Mouse (Mus musculus): ENCODE results near the gene Inpp5k. TPM values are rescaled to one million over a fixed set of nuclear protein-coding genes. Genes with fewer than 3 reads are reported as not detected.
"Not testable (repeated sequence)": the region's sequence is repeated elsewhere in the genome, so short reads cannot be mapped to it uniquely, and the experiment has no call there.

Gene Inpp5k
- total RNA-seq, 1 experiment from 2014 or later, result 68.4 TPM

DNA sequence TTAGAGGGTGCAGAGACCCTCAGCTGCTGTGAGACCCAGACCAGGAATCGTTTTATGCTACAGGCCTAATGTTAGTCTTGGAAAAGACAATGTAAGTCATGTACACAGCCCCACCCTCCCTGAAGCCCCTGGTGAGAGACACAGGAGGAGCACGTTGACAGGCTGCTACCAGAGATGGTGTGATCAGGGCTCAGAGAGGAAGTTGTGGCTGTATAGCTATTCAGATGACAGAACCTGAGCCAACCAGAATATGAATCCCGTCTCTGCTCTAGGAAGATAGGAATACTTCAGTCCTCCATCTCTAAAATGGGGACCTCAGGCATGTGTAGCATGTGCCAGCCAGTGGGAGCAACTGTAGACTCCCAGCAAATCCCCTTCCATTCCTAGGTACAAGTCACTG is 37.8 kb downstream of the Inpp5k start:
- no peak for ATAC-seq (replicated peaks; ENCODE audit: insufficient number of reproducible peaks, low FRiP score, low TSS enrichment, poor library complexity, severe bottlenecking)

DNA sequence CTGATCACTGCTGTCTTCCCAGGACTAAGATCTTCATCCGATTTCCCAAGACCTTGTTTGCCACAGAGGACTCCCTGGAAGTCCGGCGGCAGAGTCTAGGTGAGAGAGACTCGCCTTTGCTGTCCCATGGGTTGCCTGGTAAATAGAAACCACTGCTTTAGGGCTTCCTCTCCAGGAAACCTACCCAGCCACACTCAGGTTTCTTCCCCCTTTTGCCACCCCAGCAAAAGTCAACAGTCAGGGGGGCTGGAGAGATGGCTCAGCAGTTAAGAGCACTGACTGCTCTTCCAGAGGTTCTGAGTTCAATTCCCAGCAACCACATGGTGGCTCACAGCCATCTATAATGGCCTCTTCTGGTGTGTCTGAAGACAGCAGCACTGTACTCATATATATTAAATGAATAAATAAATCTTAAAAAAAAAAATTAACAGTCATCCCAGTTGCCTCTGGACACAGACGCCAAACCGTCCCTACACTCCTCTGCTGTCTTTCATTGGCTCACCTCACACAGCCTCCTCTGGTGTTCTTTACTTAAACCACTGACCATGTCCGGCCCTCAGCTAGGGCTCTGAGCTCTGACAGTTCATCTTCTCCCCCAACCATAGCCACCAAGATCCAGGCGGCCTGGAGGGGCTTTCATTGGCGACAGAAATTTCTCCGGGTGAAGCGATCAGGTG is 38.5 kb downstream of the Inpp5k start:
- ATAC-seq (replicated peaks; ENCODE audit: insufficient number of reproducible peaks, low FRiP score, low TSS enrichment, poor library complexity, severe bottlenecking), result no peak

DNA sequence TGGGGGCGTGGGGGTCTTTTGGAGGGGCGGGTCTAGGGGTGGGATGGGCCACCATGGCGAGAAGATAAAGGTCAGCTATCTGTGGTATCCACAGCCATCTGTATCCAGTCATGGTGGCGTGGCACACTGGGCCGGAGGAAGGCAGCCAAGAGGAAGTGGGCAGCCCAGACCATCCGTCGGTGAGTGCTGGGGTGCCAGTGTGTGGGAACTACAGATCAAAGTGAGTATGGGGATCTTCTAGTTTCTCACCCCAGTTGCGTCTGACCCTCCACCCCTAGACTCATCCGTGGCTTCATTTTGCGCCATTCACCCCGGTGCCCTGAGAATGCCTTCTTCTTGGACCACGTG is 39.0 kb downstream of the Inpp5k start:
- 0 out of 2 replicates have a peak, but pooled peaks have one; percentile 37 for ATAC-seq (replicated peaks; ENCODE audit: insufficient number of reproducible peaks, low FRiP score, low TSS enrichment, poor library complexity, severe bottlenecking)

DNA sequence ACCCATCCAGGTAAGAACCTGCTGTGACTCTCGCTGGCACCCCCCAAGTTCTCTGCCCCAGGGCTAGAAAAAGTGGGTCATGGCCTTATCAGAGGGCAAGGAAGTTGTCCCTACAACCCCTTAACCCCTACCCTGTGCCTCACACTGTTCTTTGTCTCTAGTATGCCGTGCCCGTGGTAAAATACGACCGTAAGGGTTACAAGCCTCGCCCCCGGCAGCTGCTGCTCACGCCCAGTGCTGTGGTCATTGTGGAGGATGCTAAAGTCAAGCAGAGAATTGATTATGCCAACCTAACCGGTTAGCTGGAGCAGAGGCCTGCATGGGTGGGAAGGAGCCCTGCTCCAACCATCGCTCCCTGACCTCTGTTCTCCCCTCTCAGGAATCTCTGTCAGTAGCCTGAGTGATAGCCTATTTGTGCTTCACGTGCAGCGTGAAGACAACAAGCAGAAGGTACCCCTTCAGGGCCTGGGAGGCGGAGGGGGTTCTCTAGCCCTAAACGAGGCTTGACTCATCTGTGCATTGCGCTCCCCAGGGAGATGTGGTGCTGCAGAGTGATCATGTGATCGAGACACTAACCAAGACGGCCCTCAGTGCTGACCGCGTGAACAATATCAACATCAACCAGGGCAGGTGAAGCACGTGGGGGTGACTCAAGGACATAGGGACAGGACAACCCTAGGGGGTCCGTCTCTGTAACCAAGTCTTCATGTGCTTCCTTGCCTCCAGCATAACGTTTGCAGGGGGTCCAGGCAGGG is 40.8 kb downstream of the Inpp5k start:
- ATAC-seq (replicated peaks; ENCODE audit: insufficient number of reproducible peaks, low FRiP score, low TSS enrichment, poor library complexity, severe bottlenecking), result no peak

DNA sequence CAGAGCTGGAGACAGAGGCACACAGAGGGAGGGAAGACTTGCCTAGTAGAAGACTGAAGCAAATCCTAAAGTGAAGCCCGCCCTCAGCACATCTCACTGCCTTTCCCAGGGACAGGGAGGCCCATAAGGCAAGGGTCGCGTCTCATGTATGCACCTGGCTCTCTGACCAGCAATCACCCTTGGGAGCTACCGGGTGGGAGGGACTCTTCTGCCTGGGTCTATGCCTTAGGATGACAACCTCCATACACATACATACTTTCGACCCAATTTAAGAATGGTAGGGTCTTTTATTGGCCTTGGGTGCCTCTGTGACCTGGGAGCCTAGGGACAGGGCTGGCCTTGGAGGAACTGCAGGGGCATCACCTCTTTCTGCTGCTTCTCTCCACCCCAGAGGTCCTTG is 42.6 kb downstream of the Inpp5k start:
- ATAC-seq (replicated peaks; ENCODE audit: insufficient number of reproducible peaks, low FRiP score, low TSS enrichment, poor library complexity, severe bottlenecking), result no peak

DNA sequence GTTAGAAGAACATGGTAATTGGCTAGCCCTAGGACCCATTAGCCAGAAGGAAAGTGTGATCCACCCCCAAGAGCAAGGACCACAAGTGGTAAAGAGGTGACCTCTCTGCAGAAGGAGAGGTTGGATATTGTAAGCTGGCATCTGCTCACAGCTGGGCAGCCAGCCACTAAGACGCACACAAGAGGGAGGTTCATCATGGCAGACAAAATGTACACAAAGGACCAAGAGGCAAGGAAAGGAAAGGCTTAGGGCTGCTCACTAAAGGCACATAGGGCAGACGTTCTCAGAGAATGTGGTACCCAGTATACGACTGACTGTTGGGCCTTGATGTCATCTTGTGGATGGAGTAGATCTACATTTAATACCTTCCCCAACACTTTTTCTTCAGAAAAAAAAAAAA is 44.1 kb downstream of the Inpp5k start:
- no peak for ATAC-seq (replicated peaks; ENCODE audit: insufficient number of reproducible peaks, low FRiP score, low TSS enrichment, poor library complexity, severe bottlenecking)

DNA sequence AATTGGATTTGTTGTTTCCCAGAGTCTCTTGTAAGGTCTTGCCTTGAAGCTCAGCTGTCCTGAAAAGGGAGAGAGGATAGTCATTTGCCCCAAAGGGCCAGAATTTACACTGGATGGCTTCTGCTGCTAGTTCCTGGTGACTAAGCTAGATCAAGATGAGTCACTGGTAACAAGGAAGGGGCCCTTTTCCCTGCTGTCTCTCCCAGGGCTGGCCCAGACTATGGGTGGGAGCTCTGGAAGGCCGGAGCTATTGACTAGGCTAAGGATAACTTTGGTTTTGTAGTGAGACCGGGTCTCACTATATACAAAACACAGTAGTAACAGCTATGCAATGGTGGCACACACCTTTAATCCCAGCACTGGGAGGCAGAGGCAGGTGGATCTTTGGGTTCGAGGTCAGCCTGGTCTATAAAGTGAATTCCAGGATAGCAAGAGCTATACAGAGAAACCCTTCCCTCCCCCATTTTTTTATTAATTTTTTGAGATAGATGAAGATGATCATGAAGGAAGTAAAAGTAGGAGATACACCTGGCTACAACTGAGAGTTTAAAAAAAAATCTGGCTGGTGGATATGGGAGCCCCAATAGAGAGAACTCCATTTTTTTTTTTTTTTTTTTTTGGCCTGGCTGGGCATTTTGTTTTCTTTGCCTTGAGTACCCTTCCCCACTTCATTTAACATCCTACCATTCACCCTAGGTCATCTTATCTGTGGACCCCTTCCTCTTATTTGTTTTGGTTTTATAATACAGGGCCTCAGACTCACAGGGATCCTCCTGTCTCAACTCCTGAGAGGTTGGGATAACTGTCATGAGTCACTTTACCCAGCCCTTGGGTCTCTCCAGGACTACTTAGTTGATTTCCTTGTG is 47.3 kb downstream of the Inpp5k start:
- ATAC-seq (replicated peaks; ENCODE audit: insufficient number of reproducible peaks, low FRiP score, low TSS enrichment, poor library complexity, severe bottlenecking), result 0 out of 2 replicates have a peak, but pooled peaks have one; percentile 11

DNA sequence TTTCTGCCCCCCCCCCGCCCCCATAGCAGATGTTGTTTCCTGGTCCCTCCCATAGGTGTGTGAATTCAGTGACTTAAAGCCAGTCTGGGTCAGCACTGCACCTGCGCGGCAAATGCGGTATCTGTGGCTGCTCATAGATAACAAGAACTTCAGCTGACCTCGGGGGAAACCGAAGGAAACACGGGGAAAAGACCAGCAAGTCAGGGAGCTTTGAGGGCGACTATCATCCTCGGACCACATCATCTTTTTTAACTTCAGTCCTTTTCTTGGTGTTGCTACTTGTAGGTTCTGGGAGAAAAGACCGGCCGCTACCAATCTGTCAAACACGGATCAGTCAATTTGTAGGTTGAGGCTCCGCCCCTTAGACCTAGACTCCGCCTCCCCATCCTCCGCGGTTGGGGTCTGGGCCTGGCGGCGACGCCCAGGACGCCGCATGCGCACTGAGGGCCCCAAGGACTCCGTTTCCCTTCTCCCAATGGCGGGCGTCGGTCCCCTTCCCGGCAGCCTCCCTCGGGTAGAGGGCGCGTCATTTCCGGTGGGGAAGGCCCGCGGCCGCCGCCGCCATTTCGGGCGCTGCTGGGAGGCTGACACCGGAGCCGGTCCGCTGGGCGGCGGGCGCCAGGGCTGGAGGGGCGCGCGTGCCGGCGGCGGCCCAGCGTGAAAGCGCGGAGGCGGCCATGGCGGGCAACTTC is 48.1 kb downstream of the Inpp5k start, which contains the start of gene Crk:
Crk (plus strand) TSS at position 513 of the 692 bp plus-strand sequence.
- ATAC-seq (replicated peaks; ENCODE audit: insufficient number of reproducible peaks, low FRiP score, low TSS enrichment, poor library complexity, severe bottlenecking), result peak; percentile 87

DNA sequence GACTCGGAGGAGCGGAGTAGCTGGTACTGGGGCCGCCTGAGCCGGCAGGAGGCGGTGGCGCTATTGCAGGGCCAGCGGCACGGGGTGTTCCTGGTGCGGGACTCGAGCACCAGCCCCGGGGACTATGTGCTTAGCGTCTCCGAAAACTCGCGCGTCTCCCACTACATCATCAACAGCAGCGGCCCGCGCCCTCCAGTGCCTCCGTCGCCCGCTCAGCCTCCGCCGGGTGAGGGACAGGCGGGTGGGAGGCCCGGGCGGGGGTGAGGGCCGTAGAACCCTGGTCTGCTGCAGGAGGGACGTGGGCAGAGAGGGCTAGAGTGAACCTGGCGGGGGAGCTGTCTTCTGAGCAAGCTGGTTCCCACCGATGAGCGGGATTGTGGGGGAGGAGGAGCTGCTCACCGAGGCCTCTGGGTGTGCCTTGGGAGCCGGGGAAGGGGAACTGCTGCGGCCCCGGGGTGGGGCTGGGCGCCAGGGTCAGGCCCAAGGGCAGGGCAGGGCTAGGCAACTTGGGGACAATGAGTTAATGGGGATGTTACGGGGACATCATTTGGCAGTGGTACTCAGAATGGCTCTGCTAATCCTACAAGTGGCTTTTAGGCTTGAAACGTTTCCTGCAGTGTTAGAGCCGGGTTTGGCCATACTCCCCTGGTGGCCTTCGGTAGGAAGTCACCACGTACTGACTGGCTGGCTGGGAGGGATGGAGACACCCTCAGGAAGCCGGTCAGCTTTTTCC is 48.8 kb downstream of the Inpp5k start:
- peak; percentile 57 for ATAC-seq (replicated peaks; ENCODE audit: insufficient number of reproducible peaks, low FRiP score, low TSS enrichment, poor library complexity, severe bottlenecking)

DNA sequence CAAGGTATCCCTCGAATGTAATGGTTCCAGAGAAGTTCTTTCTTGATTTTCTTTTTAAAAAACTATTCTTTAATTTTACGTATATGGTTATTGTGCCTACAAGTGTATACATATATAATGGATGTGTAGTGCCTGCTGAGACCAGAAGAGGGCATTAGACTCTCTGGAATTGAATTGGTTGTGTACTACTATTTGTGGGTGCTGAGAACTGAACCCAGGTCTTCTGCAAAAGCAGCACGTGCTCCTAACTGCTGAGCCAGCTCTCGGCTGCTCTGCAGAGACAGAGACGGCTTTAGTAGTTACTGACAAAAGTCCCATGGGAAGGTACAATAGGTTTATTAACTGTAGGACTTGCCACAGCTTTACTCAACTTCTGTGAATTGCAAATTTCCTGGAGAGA is 53.7 kb downstream of the Inpp5k start:
- no peak for ATAC-seq (replicated peaks; ENCODE audit: insufficient number of reproducible peaks, low FRiP score, low TSS enrichment, poor library complexity, severe bottlenecking)

DNA sequence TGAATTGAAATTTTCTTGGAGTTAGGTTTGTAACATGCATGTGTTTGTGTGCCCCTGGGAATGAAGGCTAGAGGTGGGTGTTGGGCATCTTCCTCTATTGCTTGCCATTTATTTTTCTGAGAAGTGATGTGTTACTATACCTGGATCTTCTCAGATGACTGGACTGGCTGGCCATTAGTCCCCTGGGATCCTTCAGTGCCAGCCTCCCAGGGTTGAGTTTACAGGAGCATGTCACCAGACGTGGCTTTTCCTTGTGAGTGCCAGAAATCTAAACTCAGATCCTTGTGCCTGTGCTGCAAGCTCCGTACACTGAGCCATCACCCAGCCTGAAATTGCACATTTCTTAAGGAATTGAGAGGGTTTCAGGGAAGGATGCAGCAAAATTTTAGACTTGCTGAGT is 54.2 kb downstream of the Inpp5k start:
- ATAC-seq (replicated peaks; ENCODE audit: insufficient number of reproducible peaks, low FRiP score, low TSS enrichment, poor library complexity, severe bottlenecking), result no peak

DNA sequence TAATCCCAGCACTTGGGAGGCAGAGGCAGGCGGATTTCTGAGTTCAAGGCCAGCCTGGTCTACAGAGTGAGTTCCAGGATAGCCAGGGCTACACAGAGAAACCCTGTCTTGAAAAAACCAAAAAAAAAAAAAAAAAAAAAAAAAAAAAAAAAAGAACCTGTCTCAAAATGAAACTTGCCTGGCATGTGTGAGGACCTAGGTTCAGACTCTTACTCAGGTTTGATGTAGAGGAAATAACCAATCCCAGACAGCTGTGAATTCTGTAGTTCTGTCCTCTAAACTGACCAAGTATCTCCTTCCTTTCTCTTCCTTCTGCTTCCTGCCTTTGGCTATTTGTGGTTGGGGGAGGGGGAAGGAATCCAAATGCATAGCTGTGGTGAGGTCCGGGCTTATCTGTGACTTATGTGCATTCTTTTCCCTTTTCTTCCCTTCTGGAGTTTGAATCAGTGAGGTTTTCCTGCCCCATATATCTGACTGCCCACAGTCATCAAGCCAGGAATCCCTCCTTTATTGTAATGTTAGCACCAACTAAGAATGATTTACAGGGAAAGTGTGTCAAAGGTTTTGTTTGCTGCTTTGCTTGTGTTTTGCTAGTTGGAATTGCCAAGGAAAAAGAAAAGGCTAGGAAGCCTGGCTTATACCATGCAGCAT is 56.7 kb downstream of the Inpp5k start:
- ATAC-seq (replicated peaks; ENCODE audit: insufficient number of reproducible peaks, low FRiP score, low TSS enrichment, poor library complexity, severe bottlenecking), result no peak

DNA sequence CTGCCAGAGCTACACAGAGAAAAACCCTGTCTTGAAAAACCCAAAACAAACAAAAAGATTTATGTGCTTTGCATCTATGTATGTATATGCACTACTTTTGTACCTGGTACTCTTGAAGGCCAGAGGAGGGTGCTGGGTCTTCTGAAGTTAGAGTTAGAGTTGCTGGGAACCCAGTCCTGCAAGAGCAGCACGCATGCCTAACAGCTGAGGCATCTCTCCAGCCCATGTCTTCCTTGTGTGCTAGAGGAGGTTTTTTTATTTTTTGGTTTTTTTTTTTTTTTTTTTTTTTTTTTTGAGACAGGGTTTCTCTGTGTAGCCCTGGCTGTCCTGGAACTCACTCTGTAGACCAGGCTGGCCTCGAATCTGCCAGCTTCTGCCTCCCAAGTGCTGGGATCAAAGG is 57.3 kb downstream of the Inpp5k start:
- ATAC-seq (replicated peaks; ENCODE audit: insufficient number of reproducible peaks, low FRiP score, low TSS enrichment, poor library complexity, severe bottlenecking), result no peak

DNA sequence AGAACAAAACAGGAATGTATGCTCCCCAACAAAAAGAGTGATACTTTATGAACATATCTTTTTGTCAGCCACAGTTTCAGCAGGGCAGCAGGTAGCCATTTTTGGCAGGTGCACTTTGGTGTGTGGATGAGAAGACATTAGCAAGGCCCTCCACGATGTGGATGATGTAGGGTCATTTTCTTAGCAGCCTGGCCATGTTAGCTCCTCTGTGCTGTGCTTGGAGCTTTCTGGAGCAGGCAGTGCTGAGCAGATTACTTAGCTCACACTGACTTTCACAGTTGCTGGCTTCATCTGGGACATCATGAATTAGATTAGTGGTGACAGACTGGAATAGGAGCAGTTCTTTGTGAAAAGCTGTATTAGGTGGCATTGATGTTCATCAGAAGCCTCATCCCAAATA is 59.2 kb downstream of the Inpp5k start:
- ATAC-seq (replicated peaks; ENCODE audit: insufficient number of reproducible peaks, low FRiP score, low TSS enrichment, poor library complexity, severe bottlenecking), result no peak

DNA sequence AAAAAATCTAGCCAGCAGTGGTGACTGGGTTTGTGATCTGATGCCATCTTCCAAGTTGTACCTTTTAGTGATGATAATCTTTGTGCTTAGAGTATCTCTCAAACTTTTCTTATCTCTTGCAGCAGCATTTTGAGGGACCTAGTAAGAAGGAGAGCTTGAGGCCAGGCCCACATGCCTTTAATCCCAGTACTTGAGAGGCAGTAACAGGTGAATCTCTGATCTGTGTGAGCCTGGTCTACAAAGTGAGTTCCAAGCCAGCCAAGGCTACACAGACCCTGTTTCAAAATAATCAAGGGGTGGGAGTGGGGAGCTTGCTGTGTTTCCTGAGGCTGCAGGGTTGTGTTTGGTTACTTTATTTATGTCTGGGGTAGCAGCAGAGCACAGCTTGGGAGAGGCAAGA is 60.3 kb downstream of the Inpp5k start:
- no peak for ATAC-seq (replicated peaks; ENCODE audit: insufficient number of reproducible peaks, low FRiP score, low TSS enrichment, poor library complexity, severe bottlenecking)

DNA sequence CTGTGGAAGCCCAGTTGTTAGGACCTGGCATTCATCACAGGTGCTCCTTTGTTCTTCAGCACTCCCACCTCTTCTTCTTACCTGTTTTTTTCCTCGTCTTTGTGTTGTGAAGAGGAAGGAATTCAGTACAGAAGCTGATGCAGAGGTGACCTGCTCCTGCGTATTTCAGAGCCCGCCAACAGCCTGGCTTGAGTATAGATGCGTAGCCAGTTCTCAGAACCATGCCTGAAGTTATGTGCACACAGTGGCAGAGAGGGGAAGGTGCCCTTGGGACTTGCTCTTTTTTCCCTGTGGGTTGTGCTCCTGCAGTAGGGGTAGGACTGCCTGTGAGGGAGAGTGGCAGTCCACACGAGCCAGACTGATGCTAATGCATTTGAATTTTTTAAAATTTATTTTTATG is 62.8 kb downstream of the Inpp5k start:
- ATAC-seq (replicated peaks; ENCODE audit: insufficient number of reproducible peaks, low FRiP score, low TSS enrichment, poor library complexity, severe bottlenecking), result no peak

DNA sequence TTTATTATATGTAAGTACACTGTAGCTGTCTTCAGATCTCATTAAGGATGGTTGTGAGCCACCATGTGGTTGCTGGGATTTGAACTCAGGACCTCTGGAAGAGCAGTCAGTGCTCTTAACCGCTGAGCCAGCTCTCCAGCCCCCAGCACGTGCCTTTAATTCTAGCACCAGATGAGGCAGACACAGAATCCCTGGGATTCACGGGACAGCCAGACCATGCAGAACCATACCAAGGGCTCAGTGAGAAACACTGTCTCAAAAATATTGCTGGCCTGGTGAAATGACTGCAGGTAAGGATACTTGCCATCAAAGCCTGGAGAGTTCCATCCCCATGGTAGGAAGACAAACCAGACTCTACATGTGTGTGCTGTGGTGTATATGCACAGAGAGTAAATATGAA is 66.7 kb downstream of the Inpp5k start:
- ATAC-seq (replicated peaks; ENCODE audit: insufficient number of reproducible peaks, low FRiP score, low TSS enrichment, poor library complexity, severe bottlenecking), result not testable (repeated sequence)
